Mouse (Mus musculus): ENCODE data around the gene Apoa4.

- TF ChIP-seq CTCF (IDR thresholded peaks at IDR 0.05; ENCODE audit: borderline replicate concordance, insufficient read depth, low read depth, low read length) = no peak
- TF ChIP-seq POLR2A (IDR thresholded peaks at IDR 0.05; ENCODE audit: borderline replicate concordance, insufficient read depth, low read length) = no peak
These were observed 33.0 kb upstream of the Apoa4 start for GRCm38 (mm10) chr9:46207501-46207869.
